Mouse (Mus musculus) natural killer cell, adult 2 months (primary cell): ENCODE measurements around the gene Slc15a5.

Experiments
- DNase-seq, 2 experiments: peaks; one replicate each; pipeline ENCODE4 v3.0.0; 2022; ENCODE audit warnings: low spot score in 2 of 2

Slc15a5 gene

DNA sequence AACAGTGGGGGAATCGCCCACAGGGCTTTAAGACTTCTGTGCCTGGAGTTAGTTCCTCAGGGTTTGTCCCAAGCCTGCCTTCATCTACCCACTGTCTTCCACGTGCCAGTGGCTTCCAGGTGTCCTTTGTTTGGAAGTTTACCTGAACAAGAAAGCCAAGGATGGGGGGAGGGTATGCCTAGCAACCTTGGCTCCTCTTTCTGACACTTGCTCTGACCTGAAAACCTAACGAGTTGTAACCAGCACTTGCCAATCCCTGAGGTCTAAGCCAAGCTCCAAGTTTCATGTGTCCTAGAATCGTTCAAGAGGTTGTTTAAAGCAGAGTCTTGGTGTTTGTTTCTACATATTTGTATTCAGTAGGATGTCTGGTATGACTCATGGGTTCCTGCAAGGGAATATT, 116.9 kb downstream of the Slc15a5 start:
- no peak for DNase-seq

DNA sequence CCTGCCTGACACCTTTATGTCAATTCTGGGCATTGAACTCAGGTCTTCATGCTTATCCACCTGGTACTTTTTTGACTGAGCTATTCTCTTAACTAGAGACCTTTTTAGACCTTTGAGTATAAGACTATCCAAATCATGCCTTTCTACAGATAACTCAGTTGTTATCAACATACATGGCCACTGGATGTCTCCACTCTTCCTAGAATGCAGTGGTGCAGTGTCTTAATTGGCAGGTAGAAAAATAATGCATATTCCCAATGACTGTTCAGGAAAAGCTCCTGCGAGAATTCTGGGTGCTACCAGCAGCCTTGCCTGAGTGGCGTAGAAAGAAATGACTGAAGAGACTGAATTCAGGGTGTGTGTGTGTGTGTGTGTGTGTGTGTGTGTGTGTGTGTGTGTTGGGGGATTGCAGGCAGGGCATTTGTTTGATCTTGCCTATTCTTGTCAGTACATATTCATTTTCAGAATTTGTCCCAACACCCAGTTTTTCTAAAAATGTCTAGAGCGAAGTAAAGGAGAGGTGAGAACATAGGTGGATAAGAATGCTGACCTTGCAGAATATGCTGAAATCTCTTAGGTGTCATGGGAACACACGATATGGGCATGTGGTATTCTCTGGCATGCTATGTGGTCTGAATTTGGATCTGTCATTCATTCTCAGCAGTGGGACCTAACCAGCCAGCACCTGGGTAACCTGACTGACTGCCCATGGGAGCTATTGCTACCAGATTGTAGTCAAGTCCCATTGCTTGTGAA, 119.5 kb downstream of the Slc15a5 start:
- no peak for DNase-seq

- no peak for DNase-seq
These were observed 122.1 kb downstream of the Slc15a5 start for GRCm38 (mm10) chr6:137957630-137958029.

- DNase-seq, result no peak
These were observed 122.8 kb downstream of the Slc15a5 start for GRCm38 (mm10) chr6:137956783-137957429.

DNA sequence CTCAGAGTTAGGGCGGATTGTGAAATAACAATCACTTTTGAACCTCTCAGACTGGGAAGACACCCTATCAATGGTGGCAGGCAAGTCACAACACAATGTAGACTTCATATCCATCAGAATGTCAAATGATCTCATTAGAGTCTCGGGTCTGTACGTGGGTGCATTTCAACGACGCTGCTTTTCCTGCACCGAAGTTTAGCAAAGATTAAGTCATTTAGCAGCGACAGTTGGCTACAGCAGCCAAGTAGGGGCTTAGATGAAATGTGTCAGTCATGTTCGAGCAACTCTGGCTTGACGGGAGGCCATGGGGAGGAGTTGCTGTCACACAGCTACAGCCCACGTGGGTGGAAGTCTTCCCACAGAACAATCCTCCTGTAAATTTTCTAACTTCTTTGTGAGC, 133.2 kb downstream of the Slc15a5 start:
- DNase-seq, result no peak

DNA sequence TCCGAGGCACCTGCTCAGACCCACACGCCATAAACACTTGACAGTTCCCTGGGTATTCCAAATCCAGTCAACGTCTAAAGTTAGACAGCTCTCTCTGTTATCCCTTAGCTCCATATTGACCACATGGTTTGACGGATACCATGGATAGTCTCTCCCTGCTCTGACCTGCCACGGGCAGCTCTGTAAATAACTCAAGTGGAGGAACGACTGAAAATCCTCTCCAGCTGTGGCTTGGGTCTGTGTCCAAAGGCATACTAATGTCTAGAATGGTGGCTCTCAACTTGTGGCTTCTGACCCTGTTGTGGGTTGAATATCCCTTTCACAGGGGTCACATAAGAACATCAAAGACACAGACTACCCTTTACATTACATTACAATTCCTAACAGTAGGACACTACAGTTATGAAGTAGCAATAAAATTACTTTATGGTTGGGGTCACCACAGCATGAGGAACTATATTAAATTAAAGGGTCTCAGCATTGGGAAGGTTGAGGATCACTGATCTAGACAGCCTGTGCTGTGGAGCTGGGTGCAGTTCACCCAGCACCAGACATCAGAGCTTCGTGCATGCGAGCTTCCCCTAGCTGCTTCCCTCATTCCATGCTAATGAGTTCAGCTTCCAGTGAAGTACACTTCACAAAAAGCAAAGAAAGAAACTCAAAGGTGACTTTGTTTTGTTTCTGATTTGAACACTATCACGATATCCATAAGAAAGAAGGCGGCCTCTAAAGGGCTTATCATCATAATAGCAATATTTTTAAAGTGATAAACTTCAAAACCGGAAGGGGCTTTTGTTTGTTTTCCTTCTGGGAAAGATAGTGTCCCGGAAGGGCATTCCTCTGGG, 139.1 kb downstream of the Slc15a5 start:
- DNase-seq, result no peak

- DNase-seq, result no peak
These were observed 142.2 kb downstream of the Slc15a5 start for GRCm38 (mm10) chr6:137937541-137937940.

GRCm38 (mm10) chr6:137936268-137936667, 143.4 kb downstream of the Slc15a5 start:
- no peak for DNase-seq

GRCm38 (mm10) chr6:137935857-137936256, 143.9 kb downstream of the Slc15a5 start:
- DNase-seq, result no peak

DNA sequence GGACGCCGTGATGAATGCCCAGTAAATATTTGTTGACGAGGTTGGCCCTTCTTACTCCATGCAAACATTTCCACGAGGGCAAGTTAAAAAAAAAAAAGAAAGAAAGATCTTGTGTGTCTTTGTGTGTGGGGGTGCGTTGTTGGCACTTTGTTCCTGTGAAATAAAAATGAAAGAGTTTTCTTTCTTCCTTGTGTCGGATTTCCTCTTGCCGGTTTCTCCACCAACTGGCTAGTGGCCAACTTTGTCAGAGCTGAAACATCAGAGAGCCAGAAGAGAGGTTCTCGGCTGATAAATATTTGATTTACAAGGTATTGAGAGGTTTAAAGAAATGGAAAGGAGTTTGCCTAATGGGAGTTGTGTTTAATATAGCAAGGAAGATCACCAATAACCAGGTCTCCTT, 144.4 kb downstream of the Slc15a5 start:
- DNase-seq, result no peak

DNA sequence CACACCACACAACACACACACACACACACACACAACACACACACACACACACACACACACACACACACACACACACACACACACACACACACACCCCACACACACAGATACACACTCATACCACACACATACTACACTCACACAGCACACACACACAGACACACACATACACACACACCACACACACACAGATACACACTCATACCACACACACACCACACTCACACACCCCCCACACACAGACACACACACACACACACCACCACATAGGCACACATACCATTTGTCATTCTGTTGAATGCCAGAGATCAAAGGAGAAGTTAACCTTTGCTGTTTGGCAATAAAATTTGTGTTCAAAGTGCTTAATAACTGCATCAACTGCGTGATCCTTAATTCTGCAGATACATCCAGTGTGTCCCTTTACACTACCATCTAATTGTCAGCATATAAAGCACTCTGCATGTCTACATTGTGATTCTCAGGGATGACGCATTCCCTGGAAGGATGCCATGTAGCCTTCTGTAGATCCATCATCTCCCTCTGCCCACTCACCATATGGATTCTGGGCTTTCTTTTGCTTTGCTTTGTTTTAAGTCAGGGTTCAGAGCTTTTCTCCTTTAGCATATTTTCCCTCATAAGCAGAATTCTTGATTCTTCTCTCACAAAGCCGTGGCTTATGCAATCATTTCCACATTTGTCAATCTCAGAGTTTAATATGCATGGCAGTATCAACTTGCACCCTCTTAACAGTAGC, 145.0 kb downstream of the Slc15a5 start:
- no peak for DNase-seq
